Mouse (Mus musculus) E14TG2a.4 (cell line): Measurements from ENCODE around the gene Whrn.

Source experiments
- H3K27me3 ChIP-seq: 2 replicates; pipeline ENCODE4 v1.6.1; 2014; ENCODE audit warnings: low read length, control low read depth; ENCODE audit not compliant: insufficient read depth
- H3K36me3 ChIP-seq: 2 replicates; pipeline ENCODE4 v1.6.1; 2014; ENCODE audit warnings: low read length, control low read depth; ENCODE audit not compliant: insufficient read depth
- H3K4me1 ChIP-seq: replicated peaks from 2 replicates; pipeline ENCODE4 v1.6.1; 2014; ENCODE audit warnings: low read depth, low read length, control low read depth
- H3K4me3 ChIP-seq: replicated peaks from 2 replicates; pipeline ENCODE4 v1.5.1; 2014; ENCODE audit warnings: mild to moderate bottlenecking, low read length
- H3K9me3 ChIP-seq: 2 replicates; pipeline ENCODE4 v1.6.1; 2014; ENCODE audit warnings: low read length, control low read depth
- CTCF ChIP-seq: conservative IDR thresholded peaks from 2 replicates; pipeline ENCODE4 v1.5.1; 2014; ENCODE audit warnings: low read length
- NANOG ChIP-seq: IDR thresholded peaks from 2 replicates; pipeline ENCODE4 v1.6.1; 2014; ENCODE audit warnings: borderline replicate concordance, low read length, mixed read lengths
- POU5F1 ChIP-seq: IDR thresholded peaks from 2 replicates; pipeline ENCODE4 v1.6.1; 2014; ENCODE audit warnings: low read length, borderline replicate concordance

Gene Whrn

DNA sequence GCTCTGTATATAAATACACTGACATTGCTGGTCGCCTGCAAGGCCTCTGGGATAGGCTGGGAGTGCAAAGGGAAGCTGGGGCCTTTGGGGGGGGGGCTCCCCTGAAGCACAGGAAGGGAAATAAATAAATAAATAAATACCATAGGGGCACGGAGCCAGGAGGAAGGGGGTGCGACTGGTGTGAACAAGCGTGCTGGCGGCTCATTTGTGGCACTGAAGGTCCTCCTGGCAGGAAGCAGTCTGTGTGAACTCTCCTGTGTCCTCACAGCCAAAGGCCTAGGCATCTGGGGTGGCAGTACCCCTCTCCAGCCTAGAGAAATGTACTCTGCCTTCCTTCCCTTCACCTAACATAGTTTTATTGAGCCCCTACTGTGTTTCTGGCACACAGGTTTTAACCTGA, 80.8 kb downstream of the Whrn start:
- Histone ChIP-seq H3K27me3 (no peaks in the 10 kb centered on the region), H3K4me1 (peaks cover 49% of the 10 kb centered on the region), H3K4me3 (no peak overlapping the region), H3K36me3 (peaks cover 5% of the 10 kb centered on the region; the same call in 1 of the 2 replicates), H3K9me3 (no peaks in the 10 kb centered on the region)
- TF ChIP-seq NANOG (no peak), CTCF (no peak)

DNA sequence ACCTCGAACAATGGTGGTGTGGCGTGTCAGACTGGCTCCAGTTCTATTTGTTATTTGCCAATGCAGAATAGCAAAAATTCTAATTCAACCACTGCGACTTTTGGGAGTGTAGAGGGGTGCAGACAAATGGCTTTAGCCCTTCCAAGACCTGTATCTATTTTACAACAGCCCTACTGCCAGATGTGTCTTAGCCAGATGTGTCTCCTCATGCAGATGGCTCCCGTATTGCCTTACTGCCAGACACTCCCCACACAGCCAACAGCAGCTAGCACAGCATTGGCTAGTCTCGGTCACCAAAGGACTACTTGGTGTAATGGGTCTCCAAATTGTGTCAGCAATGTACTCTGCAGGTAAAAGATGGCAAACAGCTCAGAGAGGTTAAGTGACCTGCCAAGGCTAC, 84.6 kb downstream of the Whrn start:
- Histone ChIP-seq H3K4me1 (peaks cover 32% of the 10 kb centered on the region), H3K9me3 (no peaks in the 10 kb centered on the region), H3K4me3 (peak overlapping the region; percentile 83), H3K27me3 (peaks cover 3% of the 10 kb centered on the region), H3K36me3 (peaks cover 8% of the 10 kb centered on the region; the same call in 1 of the 2 replicates)
- TF ChIP-seq POU5F1 (no peak), CTCF (no peak), NANOG (no peak)

DNA sequence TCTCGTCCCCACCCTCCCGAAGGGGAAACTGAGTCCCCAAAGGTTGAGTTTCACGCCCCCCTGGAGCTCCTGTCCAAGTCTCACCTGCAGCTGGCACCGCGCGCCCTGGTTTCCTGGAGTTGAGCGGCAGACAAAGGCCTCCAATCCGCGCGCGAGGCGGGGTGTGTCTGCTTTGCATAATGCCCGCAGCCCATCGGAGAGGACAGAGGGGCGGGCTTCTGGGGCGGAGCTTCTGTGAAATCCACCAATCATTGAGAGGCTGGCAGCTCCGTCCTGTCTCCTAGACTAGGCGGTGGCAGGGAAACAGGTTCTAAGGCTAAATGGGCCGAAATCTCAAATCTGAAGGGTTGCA, 85.2 kb downstream of the Whrn start:
- H3K4me1 ChIP-seq, result peaks cover 29% of the 10 kb centered on the region
- H3K27me3 ChIP-seq, result peaks cover 3% of the 10 kb centered on the region
- peaks cover 7% of the 10 kb centered on the region; the same call in 1 of the 2 replicates for H3K36me3 ChIP-seq
- H3K4me3 ChIP-seq, result peak overlapping the region; percentile 83
- H3K9me3 ChIP-seq, result no peaks in the 10 kb centered on the region
- no peak for TF ChIP-seq CTCF
- no peak for TF ChIP-seq NANOG
- no peak for TF ChIP-seq POU5F1

DNA sequence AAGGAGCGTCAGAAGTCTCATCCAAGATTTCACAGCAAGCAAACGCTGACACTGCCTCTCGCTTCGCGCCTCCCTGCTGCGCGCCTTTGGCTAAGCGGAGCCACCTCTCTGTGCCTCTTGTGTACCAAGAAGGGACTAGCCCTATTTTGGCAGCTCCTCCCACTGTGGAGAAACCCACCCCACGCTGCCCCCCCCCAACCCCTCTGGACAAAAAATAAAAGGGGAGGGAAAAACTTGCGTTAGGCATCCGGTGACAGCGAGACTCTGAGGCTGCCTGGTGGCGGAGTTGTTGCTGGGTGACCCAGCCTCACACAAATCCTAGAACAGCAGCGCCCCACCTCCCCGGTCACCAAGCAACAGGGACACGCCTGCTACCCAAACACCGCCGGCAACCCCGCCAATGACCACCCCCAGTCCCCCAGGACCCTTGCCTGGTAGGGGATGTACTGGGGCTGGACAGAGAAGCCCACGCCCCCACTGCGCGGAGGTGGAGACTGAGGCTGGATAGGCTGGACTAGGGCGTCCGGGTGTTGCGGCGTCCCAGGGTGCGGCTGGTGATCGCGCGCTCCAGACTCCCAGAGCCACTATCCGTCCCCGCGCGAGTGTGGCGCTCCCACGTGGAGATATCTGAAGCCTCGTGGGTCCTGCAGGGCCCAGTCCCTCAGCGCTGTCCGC, 85.7 kb downstream of the Whrn start:
- Histone ChIP-seq H3K4me3 (peak overlapping the region; percentile 83), H3K4me1 (peaks cover 29% of the 10 kb centered on the region), H3K27me3 (peaks cover 3% of the 10 kb centered on the region), H3K9me3 (no peaks in the 10 kb centered on the region), H3K36me3 (peaks cover 5% of the 10 kb centered on the region; the same call in 1 of the 2 replicates)
- no peak for TF ChIP-seq POU5F1
- no peak for TF ChIP-seq NANOG
- no peak for TF ChIP-seq CTCF

DNA sequence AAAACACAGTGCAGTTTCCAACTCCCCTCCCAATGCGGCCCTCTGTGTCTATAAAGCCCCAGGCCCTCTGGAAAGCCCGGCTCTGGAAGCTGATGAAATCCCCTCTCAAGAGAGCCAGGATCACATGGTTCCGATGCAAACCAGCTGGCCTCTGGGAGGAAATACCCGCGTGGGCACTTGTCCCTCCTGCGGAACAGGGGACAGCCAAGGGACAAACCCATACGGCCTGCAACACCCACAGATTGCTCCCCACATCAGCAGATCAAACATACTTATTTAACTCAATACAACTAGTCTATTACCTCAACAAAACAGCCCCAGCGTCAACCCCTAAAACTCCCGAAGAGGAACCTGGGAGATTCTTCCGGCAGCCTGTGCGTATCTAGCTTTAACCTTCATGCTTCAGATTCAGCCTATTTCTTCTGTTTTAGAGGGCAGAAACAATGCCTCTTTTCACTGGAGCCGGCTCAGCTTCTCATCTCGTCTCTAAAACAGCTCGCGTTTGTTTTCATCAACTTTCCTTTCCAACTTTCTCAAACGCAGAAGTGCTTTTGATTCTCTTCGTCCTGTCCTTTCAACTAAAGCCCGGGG, 86.4 kb downstream of the Whrn start:
- Histone ChIP-seq H3K9me3 (no peaks in the 10 kb centered on the region), H3K36me3 (peaks cover 5% of the 10 kb centered on the region; the same call in 1 of the 2 replicates), H3K27me3 (peaks cover 3% of the 10 kb centered on the region), H3K4me3 (peak overlapping the region; percentile 83), H3K4me1 (peaks cover 35% of the 10 kb centered on the region)
- TF ChIP-seq CTCF (no peak), NANOG (no peak), POU5F1 (no peak)

DNA sequence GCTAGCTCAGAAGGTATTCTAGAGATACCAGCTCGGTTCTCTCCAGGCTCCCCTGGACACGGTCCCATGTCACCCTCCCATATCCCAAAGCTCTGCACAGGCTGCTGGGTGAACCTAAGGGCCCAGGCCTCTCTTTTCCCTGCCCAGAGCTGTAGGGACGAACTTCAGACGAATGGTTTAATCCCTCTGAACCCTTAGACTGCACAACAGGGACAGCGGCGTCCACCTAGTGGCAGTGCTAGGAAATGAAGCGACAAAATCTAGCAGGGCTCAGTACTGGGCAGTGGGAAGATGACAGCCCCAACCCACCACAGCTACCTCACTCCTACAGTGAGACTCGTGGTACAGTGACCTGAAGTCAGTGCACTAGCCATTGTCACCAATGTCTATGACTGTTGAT, 87.1 kb downstream of the Whrn start:
- Histone ChIP-seq H3K4me3 (no peak overlapping the region), H3K4me1 (peaks cover 42% of the 10 kb centered on the region), H3K36me3 (peaks cover 5% of the 10 kb centered on the region; the same call in 1 of the 2 replicates), H3K9me3 (no peaks in the 10 kb centered on the region), H3K27me3 (peaks cover 3% of the 10 kb centered on the region)
- TF ChIP-seq POU5F1, result no peak
- no peak for TF ChIP-seq NANOG
- TF ChIP-seq CTCF, result peak; percentile 56

DNA sequence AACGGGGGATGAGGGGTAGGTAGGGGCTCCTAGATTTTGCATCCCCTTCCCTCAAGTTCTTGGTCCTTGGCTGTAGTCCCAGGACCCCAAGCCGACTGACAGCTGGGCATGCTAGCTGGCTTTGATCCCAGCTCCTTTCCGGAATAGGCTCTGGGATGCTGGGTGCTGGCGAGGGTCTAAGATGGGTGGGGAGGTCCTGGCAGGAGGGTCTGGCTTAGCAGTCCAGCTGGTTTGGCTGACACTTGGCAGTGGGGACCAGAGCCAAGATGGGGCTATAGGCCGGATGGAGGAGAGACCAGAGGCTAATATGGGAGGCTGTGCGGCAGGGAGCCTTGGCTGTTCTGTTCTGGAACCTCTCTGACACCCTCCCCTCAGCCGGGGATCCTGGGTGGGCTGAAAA, 87.5 kb downstream of the Whrn start:
- Histone ChIP-seq H3K4me1 (peaks cover 47% of the 10 kb centered on the region), H3K36me3 (peaks cover 5% of the 10 kb centered on the region; the same call in 1 of the 2 replicates), H3K4me3 (no peak overlapping the region), H3K9me3 (no peaks in the 10 kb centered on the region), H3K27me3 (peaks cover 3% of the 10 kb centered on the region)
- TF ChIP-seq CTCF (no peak), POU5F1 (no peak), NANOG (no peak)

DNA sequence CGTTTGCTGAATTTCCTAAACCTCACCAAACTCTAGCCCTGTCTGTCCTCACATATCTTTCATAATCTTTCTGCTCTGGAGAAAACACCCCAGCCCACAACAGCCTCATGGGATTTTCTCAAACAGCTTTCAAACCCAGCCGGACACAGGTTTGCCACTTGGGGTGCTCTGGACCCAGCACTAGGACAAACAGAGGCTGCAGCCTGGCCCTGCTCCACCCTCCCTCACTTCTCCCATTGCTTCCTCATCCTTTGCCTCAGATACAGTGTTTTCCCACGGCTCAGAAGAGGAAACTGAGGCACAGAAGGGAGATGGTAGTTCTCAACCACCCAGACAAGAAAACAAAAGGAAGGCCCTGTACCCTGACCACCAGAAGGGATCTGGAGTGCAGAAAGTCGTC, 90.1 kb downstream of the Whrn start:
- no peaks in the 10 kb centered on the region for H3K9me3 ChIP-seq
- H3K4me1 ChIP-seq, result peaks cover 49% of the 10 kb centered on the region
- no peak overlapping the region for H3K4me3 ChIP-seq
- peaks cover 3% of the 10 kb centered on the region for H3K27me3 ChIP-seq
- H3K36me3 ChIP-seq, result peaks cover 6% of the 10 kb centered on the region; the same call in 1 of the 2 replicates
- no peak for TF ChIP-seq CTCF
- TF ChIP-seq POU5F1, result no peak

DNA sequence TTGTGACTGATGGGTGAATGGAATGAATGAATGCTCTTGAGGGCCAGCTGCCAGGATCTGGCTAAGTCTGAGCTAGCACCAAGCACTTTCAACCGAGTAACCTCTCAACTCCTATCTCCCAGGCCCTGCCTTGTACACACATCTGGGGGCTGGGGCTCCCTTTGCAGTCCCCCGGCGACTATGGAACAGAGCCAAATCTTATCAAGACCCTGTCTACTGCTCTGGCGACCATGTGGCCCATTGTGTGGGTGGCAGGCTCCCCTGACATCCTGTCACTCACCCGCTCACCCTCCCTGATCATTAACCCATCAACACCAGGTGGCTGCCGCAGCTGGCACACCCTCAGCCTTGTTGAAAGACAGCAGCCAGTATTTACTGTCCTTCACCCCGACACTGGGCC, 90.7 kb downstream of the Whrn start:
- Histone ChIP-seq H3K4me1 (peaks cover 49% of the 10 kb centered on the region), H3K27me3 (peaks cover 3% of the 10 kb centered on the region), H3K4me3 (no peak overlapping the region), H3K36me3 (peaks cover 8% of the 10 kb centered on the region; the same call in 1 of the 2 replicates), H3K9me3 (no peaks in the 10 kb centered on the region)
- no peak for TF ChIP-seq NANOG
- no peak for TF ChIP-seq CTCF
- TF ChIP-seq POU5F1, result no peak
